Mouse (Mus musculus) intestine, embryonic 16.5 days (tissue): ENCODE measurements at regions not wholly inside any gene's neighbourhood (a gene's known extent, or its start where the extent isn't known, plus 50 kb on each side); places are given as distances from the start of the nearest gene placed in this dataset.

Source experiments
- ATAC-seq: fragments of 200-750 bp; cut with Nextera tagmentation; 2 replicates; pipeline ENCODE4 v1.8.0; 2017; ENCODE audit warnings: moderate TSS enrichment, moderate library complexity
- H3K27ac ChIP-seq: fragments of 300-500 bp; sonication (generic); 2 replicates; pipeline ENCODE4 v1.5.1; 2014; ENCODE audit warnings: mild to moderate bottlenecking, low read length
- H3K27me3 ChIP-seq: fragments of 300-500 bp; sonication (generic); replicated peaks from 2 replicates; pipeline ENCODE4 v1.6.1; 2014; ENCODE audit warnings: low read length, control low read depth, mixed read lengths; ENCODE audit not compliant: control insufficient read depth, insufficient read depth
- H3K36me3 ChIP-seq: fragments of 300-500 bp; sonication (generic); 2 replicates; pipeline ENCODE4 v1.6.1; 2014; ENCODE audit warnings: low read length, control low read depth; ENCODE audit not compliant: control insufficient read depth, insufficient read depth
- H3K4me1 ChIP-seq: fragments of 300-500 bp; sonication (generic); 2 replicates; pipeline ENCODE4 v1.6.1; 2014; ENCODE audit warnings: low read length, control low read depth, mixed read lengths; ENCODE audit not compliant: control insufficient read depth, insufficient read depth
- H3K4me2 ChIP-seq: fragments of 300-500 bp; sonication (generic); 2 replicates; pipeline ENCODE4 v1.6.1; 2014; ENCODE audit warnings: low read depth, low read length, control low read depth
- H3K4me3 ChIP-seq: fragments of 300-500 bp; sonication (generic); 2 replicates; pipeline ENCODE4 v1.5.1; 2014; ENCODE audit warnings: mild to moderate bottlenecking, low read length
- H3K9ac ChIP-seq: fragments of 300-500 bp; sonication (generic); 2 replicates; pipeline ENCODE4 v1.6.1; 2014; ENCODE audit warnings: low read depth, low read length
- H3K9me3 ChIP-seq: fragments of 300-500 bp; sonication (generic); 2 replicates; pipeline ENCODE4 v1.6.1; 2016; ENCODE audit warnings: low read length, control low read depth; ENCODE audit not compliant: control insufficient read depth
- WGBS: fragments of 180-500 bp; shearing (Covaris S2); extraction: QIAGEN DNeasy Blood & Tissue Kit; methylation state at CpG from one replicate; pipeline ENCODE4 v1.1.7; 2014; 5-methylcytosine and 5-hydroxymethylcytosine counted together

GRCm38 (mm10) chr3:41493472-41493871 lies 62.1 kb upstream of the Jade1 start:
- Histone ChIP-seq H3K9me3 (no peaks in the 10 kb centered on the region), H3K9ac (no peak overlapping the region), H3K36me3 (no peaks in the 10 kb centered on the region), H3K4me1 (peaks cover 9% of the 10 kb centered on the region), H3K27me3 (no peaks in the 10 kb centered on the region), H3K4me2 (no peak overlapping the region), H3K27ac (no peak overlapping the region), H3K4me3 (no peak overlapping the region)
- ATAC-seq = no peak
- WGBS = 96% methylated on average over 7 of the region's 7 CpGs

- Histone ChIP-seq H3K36me3 (no peaks in the 10 kb centered on the region), H3K9me3 (no peaks in the 10 kb centered on the region), H3K9ac (no peak overlapping the region), H3K27ac (no peak overlapping the region), H3K4me1 (peaks cover 9% of the 10 kb centered on the region; the same call in 1 of the 2 replicates), H3K27me3 (no peaks in the 10 kb centered on the region), H3K4me3 (no peak overlapping the region), H3K4me2 (no peak overlapping the region)
- no peak for ATAC-seq
- WGBS = 73% methylated on average over 13 of the region's 13 CpGs
These were observed 62.7 kb upstream of the Jade1 start for GRCm38 (mm10) chr3:41492727-41493392.

GRCm38 (mm10) chr3:41492031-41492726 lies 63.4 kb upstream of the Jade1 start:
- WGBS = 69% methylated on average over 3 of the region's 3 CpGs
- no peak for ATAC-seq

GRCm38 (mm10) chr3:41491185-41491584 lies 64.3 kb upstream of the Jade1 start:
- no peak overlapping the region for H3K9ac ChIP-seq
- no peak overlapping the region for H3K4me3 ChIP-seq
- no peak for ATAC-seq
- H3K4me1 ChIP-seq = peaks cover 12% of the 10 kb centered on the region; the same call in 1 of the 2 replicates
- no peaks in the 10 kb centered on the region for H3K9me3 ChIP-seq
- H3K36me3 ChIP-seq = no peaks in the 10 kb centered on the region
- H3K27ac ChIP-seq = no peak overlapping the region
- 88% methylated on average over 4 of the region's 4 CpGs for WGBS
- no peak overlapping the region for H3K4me2 ChIP-seq
- no peaks in the 10 kb centered on the region for H3K27me3 ChIP-seq

More at GRCm38 (mm10) chr3:41492031-41492726, 63.4 kb upstream of the Jade1 start:
- Histone ChIP-seq H3K4me2 (no peak overlapping the region), H3K9ac (no peak overlapping the region), H3K36me3 (no peaks in the 10 kb centered on the region), H3K9me3 (no peaks in the 10 kb centered on the region), H3K4me1 (peaks cover 12% of the 10 kb centered on the region; the same call in 1 of the 2 replicates), H3K4me3 (no peak overlapping the region), H3K27me3 (no peaks in the 10 kb centered on the region), H3K27ac (no peak overlapping the region)

- Histone ChIP-seq H3K9ac (no peak overlapping the region), H3K9me3 (no peaks in the 10 kb centered on the region), H3K27ac (no peak overlapping the region), H3K27me3 (no peaks in the 10 kb centered on the region), H3K4me1 (peaks cover 12% of the 10 kb centered on the region; the same call in 1 of the 2 replicates), H3K36me3 (no peaks in the 10 kb centered on the region), H3K4me3 (no peak overlapping the region), H3K4me2 (no peak overlapping the region)
- no peak for ATAC-seq
These were observed 65.5 kb upstream of the Jade1 start for GRCm38 (mm10) chr3:41489998-41490397.

GRCm38 (mm10) chr3:41489571-41489970 lies 66.0 kb upstream of the Jade1 start:
- Histone ChIP-seq H3K4me2 (no peak overlapping the region), H3K36me3 (no peaks in the 10 kb centered on the region), H3K9me3 (no peaks in the 10 kb centered on the region), H3K4me3 (no peak overlapping the region), H3K27ac (no peak overlapping the region), H3K9ac (no peak overlapping the region), H3K4me1 (peaks cover 12% of the 10 kb centered on the region; the same call in 1 of the 2 replicates), H3K27me3 (no peaks in the 10 kb centered on the region)
- ATAC-seq = 0 out of 2 replicates have a peak, but pooled peaks have one; percentile 4
- 70% methylated on average over 3 of the region's 3 CpGs for WGBS

- Histone ChIP-seq H3K27ac (no peak overlapping the region), H3K9ac (no peak overlapping the region), H3K27me3 (no peaks in the 10 kb centered on the region), H3K4me3 (no peak overlapping the region), H3K36me3 (no peaks in the 10 kb centered on the region), H3K9me3 (no peaks in the 10 kb centered on the region), H3K4me1 (peaks cover 12% of the 10 kb centered on the region; the same call in 1 of the 2 replicates), H3K4me2 (no peak overlapping the region)
- WGBS = 14% methylated on average over 1 of the region's 1 CpGs
- peak; percentile 74 for ATAC-seq
These were observed 67.2 kb upstream of the Jade1 start for GRCm38 (mm10) chr3:41488229-41488774.

GRCm38 (mm10) chr3:41484920-41485319 lies 70.6 kb upstream of the Jade1 start:
- Histone ChIP-seq H3K9ac (no peak overlapping the region), H3K36me3 (no peaks in the 10 kb centered on the region), H3K4me2 (no peak overlapping the region), H3K4me1 (peaks cover 10% of the 10 kb centered on the region; the same call in 1 of the 2 replicates), H3K27ac (no peak overlapping the region), H3K27me3 (no peaks in the 10 kb centered on the region), H3K9me3 (no peaks in the 10 kb centered on the region), H3K4me3 (no peak overlapping the region)
- no peak for ATAC-seq
- 90% methylated on average over 9 of the region's 9 CpGs for WGBS

GRCm38 (mm10) chr3:41483582-41483981 lies 71.9 kb upstream of the Jade1 start:
- Histone ChIP-seq H3K36me3 (no peaks in the 10 kb centered on the region), H3K9ac (no peak overlapping the region), H3K27ac (no peak overlapping the region), H3K9me3 (no peaks in the 10 kb centered on the region), H3K27me3 (no peaks in the 10 kb centered on the region), H3K4me2 (no peak overlapping the region), H3K4me3 (no peak overlapping the region), H3K4me1 (0 out of 2 replicates have a peak, but pooled peaks cover 3% of the 10 kb centered on the region)
- 43% methylated on average over 3 of the region's 3 CpGs for WGBS
- peak; percentile 38; the same call in 1 of the 2 replicates for ATAC-seq
